Mouse (Mus musculus): ENCODE measurements around the gene Gm5426.

Gm5426 gene

DNA sequence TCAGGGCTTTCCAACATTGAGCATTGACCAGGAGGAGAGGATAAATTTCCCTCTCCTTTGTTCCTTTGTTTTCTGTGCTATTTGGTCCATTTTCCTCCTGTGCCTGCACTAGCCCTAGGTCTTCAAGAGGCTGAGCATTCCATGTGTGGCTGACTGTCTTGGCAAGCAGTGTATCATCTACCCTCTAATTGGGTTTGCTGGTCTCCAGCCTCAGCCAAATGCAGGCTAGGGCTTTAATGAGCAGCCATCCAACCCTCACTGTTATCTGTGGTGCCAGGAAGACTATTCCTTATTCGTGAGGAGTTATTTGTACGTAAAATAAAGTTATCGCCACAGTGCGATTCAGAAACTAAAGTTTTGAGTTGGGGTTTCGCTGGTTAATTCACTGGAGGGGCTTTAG lies 2.2 kb downstream of the Gm5426 start:
- DNase-seq (ENCODE audit: inconsistent ontology term), result peak; percentile 88

GRCm38 (mm10) chr10:96139274-96139673 lies 2.9 kb downstream of the Gm5426 start:
- peak; percentile 44 for DNase-seq (ENCODE audit: inconsistent ontology term)

DNA sequence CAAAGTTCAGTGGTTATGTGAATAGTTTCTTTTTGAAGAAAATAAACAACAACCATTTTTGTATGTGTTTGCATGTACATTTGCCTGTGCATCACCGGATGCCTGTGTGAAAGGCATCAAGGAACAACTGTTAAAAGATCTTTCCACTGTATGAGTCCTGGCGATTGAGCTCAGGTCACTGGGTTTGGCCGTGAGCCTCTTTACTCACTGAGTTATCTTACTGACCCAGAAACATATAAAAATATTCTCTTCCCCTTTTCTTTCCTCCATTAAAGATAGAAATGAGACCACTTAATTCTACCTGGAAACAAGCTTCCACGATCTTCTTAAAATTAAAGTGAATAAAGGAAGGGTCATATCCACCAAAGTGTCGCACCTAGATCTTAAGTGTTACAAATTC lies 10.2 kb downstream of the Gm5426 start:
- no peak for DNase-seq (ENCODE audit: inconsistent ontology term)

DNA sequence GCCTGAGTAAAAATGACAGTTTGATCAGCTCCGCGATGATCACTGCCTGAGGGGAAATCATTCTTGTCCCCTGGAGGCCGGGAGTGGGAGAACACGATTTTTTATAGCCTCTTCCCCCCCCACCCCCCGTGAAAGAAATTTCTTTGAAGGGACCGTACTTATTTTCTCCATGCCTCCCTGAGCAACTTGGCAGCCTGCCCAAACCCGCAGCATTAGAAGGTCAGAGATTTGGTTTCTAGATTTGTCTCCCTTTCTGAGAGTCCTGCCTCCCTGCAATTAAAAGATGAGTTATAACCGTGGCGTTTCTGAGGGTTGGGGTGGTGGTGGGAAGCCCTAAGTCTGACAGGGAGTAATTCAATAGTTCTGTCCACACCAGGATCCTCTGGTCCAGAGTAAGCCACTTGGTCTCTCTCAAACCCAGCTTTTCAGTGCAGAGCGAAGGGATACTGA lies 11.9 kb downstream of the Gm5426 start:
- DNase-seq (ENCODE audit: inconsistent ontology term), result peak; percentile 95

GRCm38 (mm10) chr10:96150401-96151116 lies 14.2 kb downstream of the Gm5426 start:
- DNase-seq (ENCODE audit: inconsistent ontology term), result no peak

DNA sequence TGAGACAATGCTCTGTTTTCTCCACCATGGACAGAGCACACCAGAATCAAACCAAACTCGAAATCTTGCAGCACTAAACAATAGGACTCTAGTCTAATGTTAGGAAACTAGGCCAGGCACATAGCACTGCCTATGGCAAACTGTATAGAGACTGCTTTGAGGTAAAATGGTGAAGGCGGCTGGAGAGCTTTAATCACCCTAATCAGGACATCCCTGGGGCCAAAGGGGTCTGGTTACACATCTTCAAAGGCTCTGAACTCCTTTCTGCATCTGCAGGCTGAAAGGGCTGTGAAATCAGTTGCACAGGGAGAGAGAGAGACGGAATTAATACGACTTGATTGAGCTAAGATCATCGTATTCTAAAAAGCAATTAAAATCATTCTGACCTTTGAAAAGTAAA lies 16.9 kb downstream of the Gm5426 start:
- no peak for DNase-seq (ENCODE audit: inconsistent ontology term)

GRCm38 (mm10) chr10:96162975-96163706 lies 26.7 kb downstream of the Gm5426 start:
- no peak for DNase-seq (ENCODE audit: inconsistent ontology term)

- no peak for DNase-seq (ENCODE audit: inconsistent ontology term)
Measured at GRCm38 (mm10) chr10:96163791-96164190, 27.4 kb downstream of the Gm5426 start.

GRCm38 (mm10) chr10:96165260-96165659 lies 28.9 kb downstream of the Gm5426 start:
- no peak for DNase-seq (ENCODE audit: inconsistent ontology term)

- DNase-seq (ENCODE audit: inconsistent ontology term), result no peak
Measured at GRCm38 (mm10) chr10:96168998-96169397, 32.6 kb downstream of the Gm5426 start.

DNA sequence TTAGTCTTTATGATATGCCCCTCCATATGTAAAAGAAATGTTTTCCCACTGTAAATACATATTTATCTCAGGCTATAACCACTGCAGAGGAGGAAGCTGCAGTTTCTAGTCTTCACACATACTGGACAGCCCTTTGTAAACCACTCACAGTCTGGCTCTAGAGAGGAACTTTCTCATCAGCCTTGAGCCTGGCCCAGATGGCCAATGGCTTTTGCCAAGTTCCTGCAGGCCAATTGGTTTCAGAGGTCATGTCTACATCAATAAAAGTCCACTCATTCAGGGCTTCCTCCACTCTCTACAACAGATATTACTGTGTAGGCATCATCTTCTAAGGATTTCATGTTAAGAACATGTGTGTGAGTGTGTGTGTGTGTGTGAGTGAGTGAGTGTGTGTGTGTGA lies 35.1 kb downstream of the Gm5426 start:
- DNase-seq (ENCODE audit: inconsistent ontology term), result no peak

DNA sequence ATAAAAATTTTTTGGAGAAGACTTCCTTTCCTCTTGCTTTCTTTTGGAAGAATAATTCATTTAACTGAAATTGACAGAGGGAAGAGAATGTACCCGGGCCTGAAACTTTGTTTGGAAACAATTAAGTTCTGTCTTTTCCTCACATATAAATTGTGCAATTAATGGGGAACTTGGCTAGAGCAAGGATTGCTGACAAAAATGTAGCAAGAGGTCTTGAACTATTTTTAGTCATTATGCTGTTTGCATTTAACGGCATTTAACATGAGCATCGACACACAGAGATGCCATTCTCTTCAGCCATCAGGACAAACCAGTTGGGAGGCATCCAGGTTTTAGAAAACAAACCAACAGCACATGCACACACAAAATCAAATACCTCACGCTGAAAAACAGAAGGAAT lies 36.6 kb downstream of the Gm5426 start:
- peak; percentile 36 for DNase-seq (ENCODE audit: inconsistent ontology term)

DNA sequence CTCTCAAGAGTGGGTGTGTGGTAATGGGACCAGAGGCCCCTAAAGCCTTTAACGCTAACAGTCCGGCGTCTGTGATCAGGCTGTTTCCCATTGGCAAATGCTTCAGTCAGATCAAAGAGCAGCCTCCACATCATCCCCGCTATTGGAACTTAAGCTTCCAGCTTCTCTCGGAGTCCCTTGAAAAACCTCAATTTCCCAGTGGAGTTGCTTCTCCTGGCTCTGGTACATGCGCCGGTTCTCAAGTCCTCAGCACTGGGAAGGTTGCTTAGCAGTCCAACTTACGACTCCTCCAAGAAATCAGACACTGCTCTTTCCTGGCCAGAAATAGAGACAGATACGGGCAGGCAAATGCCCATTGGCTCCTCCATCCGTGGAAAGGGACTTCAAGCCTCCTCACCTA lies 37.4 kb downstream of the Gm5426 start:
- no peak for DNase-seq (ENCODE audit: inconsistent ontology term)

DNA sequence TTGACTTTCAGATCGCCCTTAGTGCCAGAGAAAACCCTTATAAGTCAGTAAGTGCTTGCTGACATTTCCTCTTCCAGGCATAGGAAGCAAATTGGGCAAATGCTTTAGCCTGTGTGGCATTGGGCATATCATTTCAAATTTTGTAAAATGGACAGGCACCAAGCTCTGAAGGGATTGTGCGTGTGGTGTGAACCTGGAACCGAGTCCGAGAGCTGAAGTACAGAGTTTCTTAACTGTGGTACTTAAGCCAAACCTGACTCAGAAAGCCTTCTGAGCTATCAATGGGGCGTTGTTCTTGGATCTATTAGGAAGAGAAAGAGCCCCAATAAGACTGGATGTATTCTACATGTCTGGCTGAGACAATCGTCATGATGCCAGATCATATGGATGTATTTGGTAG lies 40.5 kb downstream of the Gm5426 start:
- no peak for DNase-seq (ENCODE audit: inconsistent ontology term)

DNA sequence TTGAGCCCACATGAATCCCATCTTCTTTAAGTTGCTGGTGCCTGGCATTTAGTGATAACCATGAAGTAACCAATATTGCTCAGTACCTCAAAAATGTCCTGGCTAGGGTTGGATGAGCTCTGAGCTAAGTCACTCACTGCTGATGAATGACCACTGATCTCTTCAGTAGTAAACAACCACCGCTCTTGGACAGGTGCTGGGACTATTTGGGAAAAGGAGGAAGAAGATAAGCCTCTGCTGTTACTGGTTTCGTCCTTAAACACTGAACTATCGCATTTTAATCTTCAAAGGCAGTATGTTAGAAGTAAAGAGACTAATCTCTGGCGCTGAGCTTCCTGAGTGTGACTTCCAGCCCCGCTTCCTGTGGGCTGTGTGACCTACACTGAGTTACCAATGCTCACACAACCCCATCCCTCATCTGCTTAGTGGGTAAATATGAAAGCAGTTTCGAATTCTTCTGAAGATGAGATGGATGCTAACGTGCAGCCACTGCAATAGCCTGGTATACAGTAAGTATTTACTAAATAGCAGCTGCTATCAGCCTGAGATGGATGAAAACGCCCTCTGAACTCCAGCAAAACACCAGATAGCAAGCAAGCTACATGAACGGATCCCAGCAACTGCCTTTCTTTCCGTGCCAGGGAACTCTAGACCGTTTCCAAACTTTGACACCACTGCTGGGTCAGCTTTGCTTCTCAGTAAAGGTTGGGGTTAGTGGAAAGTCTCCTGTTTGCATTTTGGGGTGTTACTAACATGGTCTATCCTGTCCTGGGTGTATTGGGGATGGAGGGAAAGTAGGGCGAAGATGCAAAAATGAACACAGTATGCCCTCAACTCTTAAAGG lies 44.4 kb downstream of the Gm5426 start:
- no peak for DNase-seq (ENCODE audit: inconsistent ontology term)

DNA sequence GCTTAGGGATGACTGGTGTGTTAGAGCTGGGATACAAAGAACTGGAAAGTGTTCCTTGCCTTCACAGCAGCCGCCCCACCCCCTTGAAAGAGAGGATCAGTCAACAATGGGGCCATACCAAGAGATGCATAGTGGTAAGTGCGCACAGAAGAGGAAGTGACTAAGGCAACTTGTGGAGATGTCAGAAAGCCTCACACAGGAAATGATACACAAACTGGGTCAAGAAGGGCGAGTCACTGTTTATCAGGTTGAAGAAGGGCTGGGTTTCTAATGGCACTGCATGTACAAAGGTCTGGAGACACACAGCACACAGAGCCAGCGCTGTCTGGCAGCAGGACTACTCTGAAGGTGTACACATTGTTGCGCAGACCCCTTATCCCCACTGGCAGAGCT lies 45.0 kb downstream of the Gm5426 start:
- no peak for DNase-seq (ENCODE audit: inconsistent ontology term)

DNA sequence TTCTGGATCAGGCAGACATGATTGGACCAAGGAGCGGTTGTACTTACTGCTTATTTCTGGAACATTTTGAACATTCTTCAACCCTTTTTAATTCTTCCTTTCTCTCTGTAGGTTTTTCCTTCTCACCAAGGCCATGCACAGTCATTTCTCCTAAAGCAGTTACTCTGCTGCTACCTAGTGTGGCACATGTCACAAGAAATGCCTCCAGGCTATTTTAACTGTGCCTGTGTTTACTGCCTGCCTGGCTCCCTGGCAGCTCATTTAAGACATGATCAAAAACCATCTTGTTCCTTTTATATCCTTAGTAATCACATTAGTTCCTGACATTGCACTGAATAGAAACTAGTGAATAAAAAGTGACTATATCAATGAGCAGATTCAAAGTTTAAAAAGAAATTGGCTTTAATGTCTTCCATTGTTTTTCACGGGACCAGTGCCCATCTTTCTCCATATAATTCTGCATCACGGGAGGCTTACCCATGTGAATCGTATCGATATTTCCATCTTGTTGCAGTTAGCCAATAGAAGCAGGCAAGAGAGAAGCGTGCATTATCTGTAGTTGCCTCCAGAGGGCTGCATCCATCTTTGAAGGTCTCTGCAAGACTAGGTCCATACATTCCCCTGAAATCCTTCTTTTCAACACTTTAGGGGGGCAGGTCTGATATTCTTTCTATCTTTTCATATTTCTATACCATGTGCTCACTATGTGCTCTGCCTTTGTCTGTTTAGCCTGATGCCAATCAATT lies 45.7 kb downstream of the Gm5426 start:
- DNase-seq (ENCODE audit: inconsistent ontology term), result no peak

- no peak for DNase-seq (ENCODE audit: inconsistent ontology term)
Measured at GRCm38 (mm10) chr10:96185026-96185425, 48.6 kb downstream of the Gm5426 start.

- DNase-seq (ENCODE audit: inconsistent ontology term), result no peak
Measured at GRCm38 (mm10) chr10:96185601-96186000, 49.2 kb downstream of the Gm5426 start.
